Mouse (Mus musculus): ENCODE data around the gene Kcnab2. TPM values are rescaled to one million over a fixed set of nuclear protein-coding genes. Genes with fewer than 3 reads are reported as not detected.

Kcnab2 gene
- polyA plus RNA-seq (2016; fragmentation: Nextera tagmentation; extraction: Ambion mirVana): 10.1 and 11.2 TPM in 2 replicates

DNA sequence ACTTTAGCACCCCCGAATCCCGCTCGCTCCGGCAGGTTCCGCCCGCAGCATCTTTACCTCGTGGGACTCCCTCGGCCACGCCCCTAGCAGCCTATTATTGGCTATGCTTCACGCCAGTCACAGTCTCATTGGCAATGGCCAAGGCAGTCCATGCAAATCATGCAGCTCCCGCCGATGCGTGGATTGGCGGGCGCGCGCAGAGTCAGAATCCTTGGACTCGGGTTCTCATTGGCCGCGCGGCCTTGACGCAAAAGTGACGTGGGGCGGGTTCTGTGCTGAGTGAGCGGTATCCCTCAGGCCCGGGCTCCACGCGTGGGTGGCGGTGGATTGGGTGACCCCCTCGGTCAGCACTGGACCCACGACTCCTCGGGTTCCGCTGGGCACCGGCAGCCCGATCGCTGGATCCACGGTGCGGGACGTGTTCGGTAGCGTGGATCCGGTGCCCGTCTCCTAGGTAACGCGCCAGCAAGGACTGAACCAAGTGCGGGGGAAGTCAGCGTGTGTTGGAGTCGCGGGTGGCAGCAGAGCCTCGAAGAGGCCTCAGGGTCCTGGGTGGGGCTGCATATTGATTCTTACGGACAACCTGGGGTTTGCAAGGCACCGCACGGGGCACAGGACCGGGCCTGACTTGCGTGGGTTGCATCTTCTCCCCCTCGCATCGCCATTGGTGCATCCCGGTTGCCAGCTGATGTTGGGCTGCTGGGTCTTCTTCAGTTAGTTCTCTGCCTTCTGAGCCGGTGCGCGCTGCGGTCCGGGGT lies at the start of gene Kcnab2:
Kcnab2 (minus strand) TSS at position 406 of the 758 bp plus-strand sequence.
- peak; percentile 98 for DNase-seq (ENCODE audit: extremely low spot score, low spot score)
- WGBS: under 1% methylated on average over 63 of the region's 63 CpGs

DNA sequence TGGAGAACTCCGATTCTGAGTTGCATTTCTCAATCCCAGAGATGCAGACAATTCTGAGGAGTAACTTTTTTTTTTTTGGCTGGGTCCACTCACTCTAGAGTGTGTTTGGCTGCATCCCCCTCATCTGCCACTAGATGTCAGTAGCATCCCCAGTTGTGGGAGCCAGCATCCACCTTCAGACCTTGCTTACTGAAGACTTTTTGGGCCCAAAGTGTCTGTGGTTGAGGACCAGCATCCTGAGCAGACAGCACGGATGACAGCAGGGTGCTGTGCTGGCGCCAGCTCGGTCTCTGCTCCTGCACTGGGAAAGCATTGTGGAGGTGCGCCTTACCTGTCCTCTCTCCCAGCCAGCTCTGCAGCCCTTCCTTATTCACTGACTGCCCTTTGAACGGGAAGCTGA lies 42.4 kb upstream of the Kcnab2 start:
- no peaks in the 10 kb centered on the region for H3K4me1 ChIP-seq
- H3K27ac ChIP-seq: no peak overlapping the region
- peaks cover 7% of the 10 kb centered on the region; the same call in 1 of the 2 replicates for H3K36me3 ChIP-seq (replicated peaks)
- peak; percentile 58 for DNase-seq (ENCODE audit: extremely low spot score, low spot score)
- peaks cover 4% of the 10 kb centered on the region; the same call in 1 of the 2 replicates for H3K9me3 ChIP-seq
- 39% methylated on average over 6 of the region's 6 CpGs for WGBS
- no peak overlapping the region for H3K4me3 ChIP-seq
- H3K27me3 ChIP-seq (ENCODE audit: poor library complexity, severe bottlenecking): no peaks in the 10 kb centered on the region

More for the DNA sequence above, at the start of gene Kcnab2:
- Histone ChIP-seq H3K27me3 (ENCODE audit: poor library complexity, severe bottlenecking) (peaks cover 29% of the 10 kb centered on the region), H3K4me1 (peaks cover 28% of the 10 kb centered on the region), H3K4me3 (peak within 1 kb of the TSS; percentile 66), H3K9me3 (peaks cover 3% of the 10 kb centered on the region; the same call in 1 of the 2 replicates), H3K27ac (peak within 1 kb of the TSS; percentile 98), H3K36me3 (replicated peaks) (peaks cover 4% of the 10 kb centered on the region; the same call in 1 of the 2 replicates)

DNA sequence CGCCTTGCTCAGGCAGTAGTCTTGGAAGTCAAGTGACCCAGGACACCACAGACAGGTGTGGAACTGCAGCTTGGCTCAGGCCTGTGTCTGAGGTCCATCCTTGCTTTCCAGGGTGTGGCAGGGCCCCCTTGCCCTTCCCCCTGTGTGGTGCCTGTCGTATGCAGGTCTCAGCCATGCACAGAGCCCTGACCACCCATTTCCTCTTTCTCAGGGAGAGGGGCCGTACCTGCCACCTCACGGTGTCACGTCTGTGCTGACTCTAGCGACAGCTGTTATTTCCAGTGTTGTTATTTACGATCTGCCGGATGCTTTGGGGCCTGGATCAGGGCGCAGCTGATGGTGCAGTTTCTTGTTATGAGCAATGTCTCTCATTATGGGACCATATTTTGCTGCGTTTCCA lies 41.4 kb upstream of the Kcnab2 start:
- H3K9me3 ChIP-seq: peaks cover 4% of the 10 kb centered on the region; the same call in 1 of the 2 replicates
- no peak overlapping the region for H3K27ac ChIP-seq
- peaks cover 3% of the 10 kb centered on the region for H3K27me3 ChIP-seq (ENCODE audit: poor library complexity, severe bottlenecking)
- DNase-seq (ENCODE audit: extremely low spot score, low spot score): no peak
- no peak overlapping the region for H3K4me3 ChIP-seq
- peaks cover 8% of the 10 kb centered on the region; the same call in 1 of the 2 replicates for H3K36me3 ChIP-seq (replicated peaks)
- 90% methylated on average over 10 of the region's 10 CpGs for WGBS
- peaks cover 5% of the 10 kb centered on the region; the same call in 1 of the 2 replicates for H3K4me1 ChIP-seq

DNA sequence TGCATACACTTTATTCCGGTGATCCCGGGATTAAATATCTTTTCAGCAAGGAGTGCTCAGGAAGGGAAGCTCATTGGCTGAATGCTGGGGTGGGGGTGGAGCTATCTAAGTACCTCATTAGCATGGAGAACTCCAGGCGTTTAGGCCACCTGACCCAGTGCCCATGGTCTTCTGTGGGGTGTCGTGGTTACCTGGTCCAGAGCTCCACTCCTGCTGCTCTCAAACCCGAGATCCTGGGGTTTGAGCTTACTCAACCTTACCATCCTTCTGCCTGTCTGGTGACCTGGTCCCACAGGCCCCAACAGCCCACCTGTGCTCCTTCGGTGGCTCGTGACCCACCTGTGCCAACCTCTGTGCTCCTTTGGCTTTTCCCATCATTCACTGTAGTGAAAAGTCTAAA lies 37.2 kb upstream of the Kcnab2 start:
- peaks cover 11% of the 10 kb centered on the region for H3K36me3 ChIP-seq (replicated peaks)
- 79% methylated on average over 7 of the region's 7 CpGs for WGBS
- DNase-seq (ENCODE audit: extremely low spot score, low spot score): no peak
- peaks cover 14% of the 10 kb centered on the region for H3K27me3 ChIP-seq (ENCODE audit: poor library complexity, severe bottlenecking)
- peaks cover 32% of the 10 kb centered on the region for H3K4me1 ChIP-seq
- no peaks in the 10 kb centered on the region; the same call in 1 of the 2 replicates for H3K9me3 ChIP-seq
- H3K4me3 ChIP-seq: no peak overlapping the region
- H3K27ac ChIP-seq: no peak overlapping the region

DNA sequence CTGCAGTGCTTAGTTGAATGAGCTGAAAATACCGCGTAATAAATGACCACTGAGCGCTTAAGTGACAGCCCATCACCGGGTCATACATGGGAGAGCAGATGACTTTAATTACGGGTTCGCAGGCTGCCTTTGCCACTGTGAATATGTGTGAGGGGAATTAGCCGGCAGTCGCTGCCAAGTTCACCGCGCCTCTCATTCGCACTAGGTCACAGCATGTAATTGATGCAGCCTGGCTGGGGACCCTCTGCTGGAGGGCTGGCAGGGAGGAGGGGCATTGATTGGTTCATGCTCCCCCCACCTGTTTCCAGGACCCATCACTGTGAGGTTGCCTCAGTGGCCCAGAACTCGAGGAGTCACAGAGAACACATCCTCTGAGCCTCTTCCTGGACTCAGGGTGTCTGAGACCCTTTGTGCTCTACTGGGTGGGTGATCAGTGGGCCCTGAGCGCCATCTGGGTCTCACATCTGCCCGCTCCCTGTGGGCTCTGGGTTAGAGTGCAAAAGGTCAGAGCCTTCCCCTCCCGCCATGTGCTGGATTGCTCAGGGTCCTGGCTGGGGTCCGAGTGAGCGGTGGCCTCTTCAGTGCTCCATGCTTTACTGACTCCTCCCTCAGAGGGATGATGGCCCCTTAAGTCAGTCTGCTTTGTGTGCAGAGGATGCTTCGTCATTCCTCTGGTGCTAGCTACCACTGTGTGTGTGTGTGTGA lies 34.7 kb upstream of the Kcnab2 start:
- peak; percentile 52 for DNase-seq (ENCODE audit: extremely low spot score, low spot score)
- WGBS: 46% methylated on average over 18 of the region's 18 CpGs
- H3K9me3 ChIP-seq: peaks cover 6% of the 10 kb centered on the region

DNA sequence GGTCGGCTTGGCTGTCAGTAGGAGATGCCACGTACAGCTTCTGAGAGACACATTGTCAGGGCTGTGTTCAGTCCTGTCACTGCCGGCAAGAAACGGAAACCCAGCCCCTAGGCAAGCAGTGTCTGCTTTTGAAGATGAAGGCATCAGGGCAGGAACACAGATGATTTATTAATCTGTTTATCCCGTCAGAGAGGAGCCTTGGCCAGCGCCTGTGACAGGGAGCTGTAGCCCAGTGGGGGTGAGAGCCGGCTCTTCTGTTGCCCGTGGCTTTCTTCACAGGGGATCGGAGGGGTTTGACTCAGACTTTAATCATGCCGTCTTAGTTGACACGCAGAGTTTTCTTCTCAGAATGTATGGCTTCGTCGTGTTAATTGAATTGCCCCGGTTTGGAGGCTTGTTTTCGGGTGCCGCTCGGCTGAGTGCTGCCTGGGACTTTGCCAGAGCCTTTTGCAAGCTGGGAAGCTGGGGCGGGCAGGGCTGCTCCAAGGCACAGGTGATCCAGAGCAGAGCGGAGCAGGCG lies 16.7 kb upstream of the Kcnab2 start:
- DNase-seq (ENCODE audit: extremely low spot score, low spot score): no peak
- H3K27me3 ChIP-seq (ENCODE audit: poor library complexity, severe bottlenecking): no peaks in the 10 kb centered on the region
- H3K4me3 ChIP-seq: no peak overlapping the region
- peaks cover 5% of the 10 kb centered on the region for H3K9me3 ChIP-seq
- peaks cover 33% of the 10 kb centered on the region for H3K36me3 ChIP-seq (replicated peaks)
- no peak overlapping the region for H3K27ac ChIP-seq
- H3K4me1 ChIP-seq: peaks cover 10% of the 10 kb centered on the region; the same call in 1 of the 2 replicates
- WGBS: 66% methylated on average over 20 of the region's 20 CpGs

More for the DNA sequence above, 34.7 kb upstream of the Kcnab2 start:
- peaks cover 16% of the 10 kb centered on the region for H3K27me3 ChIP-seq (ENCODE audit: poor library complexity, severe bottlenecking)
- peaks cover 29% of the 10 kb centered on the region for H3K36me3 ChIP-seq (replicated peaks)
- H3K4me1 ChIP-seq: peaks cover 32% of the 10 kb centered on the region
- H3K4me3 ChIP-seq: no peak overlapping the region
- peak overlapping the region; percentile 71 for H3K27ac ChIP-seq

DNA sequence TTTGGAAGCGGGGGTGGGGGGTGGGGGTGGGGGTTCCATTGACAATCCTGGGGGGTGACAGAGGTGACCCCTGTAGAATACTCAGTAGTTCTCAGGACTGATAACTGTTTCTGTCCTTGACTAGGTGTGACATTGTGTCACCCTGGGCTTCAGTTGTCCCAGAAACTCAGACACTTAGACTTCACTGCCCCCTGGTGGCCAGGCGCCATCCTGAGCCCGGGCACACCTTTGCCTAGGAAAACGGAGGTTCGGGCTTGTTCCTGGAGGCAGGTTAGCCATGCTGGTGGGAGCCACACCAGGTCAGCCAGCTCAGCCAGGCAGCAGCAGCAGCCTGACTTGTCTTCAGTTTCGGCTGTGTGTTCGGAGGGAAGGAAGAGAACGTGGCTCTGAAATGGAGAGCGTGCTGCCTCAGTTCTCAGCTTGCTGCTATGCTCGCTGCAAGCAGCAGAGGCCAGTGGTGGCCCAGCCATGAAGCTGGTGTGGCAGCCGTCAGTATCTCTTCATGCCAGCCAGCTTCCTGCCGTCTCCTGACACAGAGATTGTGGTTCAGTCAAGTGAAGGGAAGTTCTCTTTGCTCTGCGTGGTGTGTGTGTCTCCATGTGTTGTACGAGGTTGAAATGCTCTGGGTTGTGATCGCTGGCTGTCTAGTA lies 13.7 kb upstream of the Kcnab2 start:
- H3K27me3 ChIP-seq (ENCODE audit: poor library complexity, severe bottlenecking): no peaks in the 10 kb centered on the region
- H3K27ac ChIP-seq: no peak overlapping the region
- H3K36me3 ChIP-seq (replicated peaks): peaks cover 15% of the 10 kb centered on the region
- H3K9me3 ChIP-seq: no peaks in the 10 kb centered on the region
- no peak overlapping the region for H3K4me3 ChIP-seq
- H3K4me1 ChIP-seq: peaks cover 10% of the 10 kb centered on the region; the same call in 1 of the 2 replicates
- 57% methylated on average over 15 of the region's 15 CpGs for WGBS
- DNase-seq (ENCODE audit: extremely low spot score, low spot score): peak; percentile 63

DNA sequence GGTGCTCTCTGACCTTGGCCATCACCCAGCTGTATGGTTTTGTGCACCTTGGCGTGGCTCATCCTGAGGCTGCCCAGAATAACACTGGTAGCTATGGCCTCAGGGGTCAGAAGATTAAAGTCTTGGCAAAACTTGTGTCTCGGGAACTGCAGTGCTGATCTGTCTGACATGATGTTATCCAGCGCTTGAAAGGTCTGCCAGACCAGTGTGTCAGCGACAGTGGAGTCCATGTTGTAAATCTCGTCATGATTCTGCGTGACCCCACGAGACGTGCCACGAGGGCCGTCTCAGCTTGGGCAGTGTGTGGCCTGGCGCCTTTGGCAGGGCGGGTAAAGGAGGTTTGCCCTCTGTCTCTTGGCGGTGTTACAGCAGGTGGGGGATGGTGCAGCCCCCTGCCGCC lies 12.6 kb upstream of the Kcnab2 start:
- Histone ChIP-seq H3K27me3 (ENCODE audit: poor library complexity, severe bottlenecking) (no peaks in the 10 kb centered on the region), H3K4me1 (peaks cover 10% of the 10 kb centered on the region; the same call in 1 of the 2 replicates), H3K9me3 (no peaks in the 10 kb centered on the region), H3K4me3 (no peak overlapping the region), H3K27ac (no peak overlapping the region), H3K36me3 (replicated peaks) (peaks cover 15% of the 10 kb centered on the region)
- 91% methylated on average over 14 of the region's 14 CpGs for WGBS
- DNase-seq (ENCODE audit: extremely low spot score, low spot score): no peak

DNA sequence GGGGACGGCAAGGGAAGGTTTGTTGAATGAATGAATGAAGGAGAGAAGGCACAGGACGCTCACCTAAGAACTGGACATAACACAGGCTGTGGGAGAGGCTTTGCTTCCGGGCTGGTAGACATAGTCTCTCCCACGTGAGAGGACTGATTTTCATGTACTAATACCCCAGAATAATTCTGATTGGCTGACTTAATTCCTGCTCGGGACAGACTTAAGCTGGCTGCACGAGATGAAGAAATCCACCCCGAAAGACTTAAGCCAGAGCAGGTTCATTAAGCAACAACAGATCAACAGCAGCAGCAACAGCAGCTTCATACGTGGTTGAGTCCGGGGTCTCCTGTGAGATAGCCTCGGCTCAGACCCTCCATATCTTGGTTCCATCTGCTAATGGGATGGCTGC lies 10.4 kb upstream of the Kcnab2 start:
- no peaks in the 10 kb centered on the region for H3K9me3 ChIP-seq
- H3K36me3 ChIP-seq (replicated peaks): peaks cover 21% of the 10 kb centered on the region
- WGBS: 90% methylated on average over 10 of the region's 10 CpGs
- no peaks in the 10 kb centered on the region for H3K27me3 ChIP-seq (ENCODE audit: poor library complexity, severe bottlenecking)
- no peaks in the 10 kb centered on the region for H3K4me1 ChIP-seq
- no peak overlapping the region for H3K27ac ChIP-seq
- no peak for DNase-seq (ENCODE audit: extremely low spot score, low spot score)
- H3K4me3 ChIP-seq: no peak overlapping the region

DNA sequence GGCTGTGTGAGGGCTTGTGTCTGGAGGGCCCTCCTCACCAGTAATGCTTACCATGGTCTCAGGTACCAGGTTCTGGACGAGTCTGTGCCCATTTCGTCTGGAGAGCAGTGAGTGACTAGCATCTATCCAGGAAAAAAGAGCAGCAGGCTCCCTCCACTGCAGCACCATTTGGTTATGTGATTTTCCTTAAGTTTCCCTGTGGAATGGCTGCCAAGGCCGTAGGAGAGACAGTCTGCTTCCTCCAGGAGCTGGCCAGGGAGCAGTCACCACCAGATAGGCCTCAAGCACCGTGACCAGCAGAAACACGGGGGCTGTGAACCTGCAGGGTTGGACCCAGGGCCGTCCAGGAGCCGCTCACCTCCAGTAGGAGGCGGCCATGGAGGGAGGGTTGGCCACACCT lies 2.8 kb upstream of the Kcnab2 start:
- Histone ChIP-seq H3K4me1 (peaks cover 28% of the 10 kb centered on the region), H3K36me3 (replicated peaks) (peaks cover 6% of the 10 kb centered on the region; the same call in 1 of the 2 replicates), H3K27ac (no peak overlapping the region), H3K4me3 (no peak overlapping the region), H3K9me3 (no peaks in the 10 kb centered on the region), H3K27me3 (ENCODE audit: poor library complexity, severe bottlenecking) (peaks cover 18% of the 10 kb centered on the region)
- no peak for DNase-seq (ENCODE audit: extremely low spot score, low spot score)
- 61% methylated on average over 8 of the region's 8 CpGs for WGBS

DNA sequence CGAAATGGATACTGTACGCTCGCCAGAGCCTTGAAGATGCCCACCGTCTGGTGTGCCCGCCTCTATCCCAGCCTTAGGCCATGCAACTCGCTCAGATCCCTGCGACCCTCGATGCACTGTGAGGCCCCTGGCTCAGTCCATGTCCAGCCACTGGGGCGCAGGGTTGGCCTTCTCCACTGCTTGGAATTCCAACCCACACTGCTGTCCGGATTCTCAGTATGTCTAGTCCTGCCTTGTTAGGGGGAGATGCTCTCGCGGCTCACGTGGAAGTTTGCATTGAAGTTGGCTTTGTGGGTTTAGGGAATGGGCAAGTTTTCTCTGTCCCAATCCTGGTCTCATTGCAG lies 525 bp upstream of the Kcnab2 start:
- WGBS: 1% methylated on average over 13 of the region's 13 CpGs
- H3K27ac ChIP-seq: peak overlapping the region; percentile 98
- H3K36me3 ChIP-seq (replicated peaks): no peaks in the 10 kb centered on the region
- H3K4me3 ChIP-seq: peak overlapping the region; percentile 66
- DNase-seq (ENCODE audit: extremely low spot score, low spot score): no peak
- H3K4me1 ChIP-seq: peaks cover 28% of the 10 kb centered on the region
- no peaks in the 10 kb centered on the region for H3K9me3 ChIP-seq
- H3K27me3 ChIP-seq (ENCODE audit: poor library complexity, severe bottlenecking): peaks cover 29% of the 10 kb centered on the region

DNA sequence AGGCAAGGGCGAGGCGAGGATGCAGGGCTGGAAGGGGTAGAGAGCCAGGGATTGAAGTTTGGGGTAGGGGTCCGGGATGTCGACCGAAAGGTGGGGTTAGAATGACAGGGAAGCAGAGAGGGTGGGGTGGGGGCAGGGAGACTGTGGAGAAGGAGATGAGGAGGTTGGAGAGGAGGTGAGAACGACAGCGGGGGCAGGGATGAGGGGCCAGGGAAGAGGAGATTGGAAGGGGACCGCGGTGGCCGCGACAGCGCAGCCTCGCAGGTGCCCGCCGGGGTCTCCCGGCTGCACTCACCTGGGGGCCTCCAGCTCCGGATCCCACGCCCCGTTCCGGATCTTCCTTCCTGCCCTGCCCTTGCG lies 585 bp downstream of the Kcnab2 start:
- Histone ChIP-seq H3K9me3 (peaks cover 9% of the 10 kb centered on the region; the same call in 1 of the 2 replicates), H3K27ac (peak overlapping the region; percentile 98), H3K27me3 (ENCODE audit: poor library complexity, severe bottlenecking) (peaks cover 29% of the 10 kb centered on the region), H3K4me1 (peaks cover 28% of the 10 kb centered on the region), H3K4me3 (peak overlapping the region; percentile 66), H3K36me3 (replicated peaks) (peaks cover 9% of the 10 kb centered on the region; the same call in 1 of the 2 replicates)
- 0% methylated on average over 18 of the region's 21 CpGs for WGBS
- DNase-seq (ENCODE audit: extremely low spot score, low spot score): no peak

Measured in forebrain, embryonic 10.5 days (tissue).